Mouse (Mus musculus) hematopoietic stem cell, adult 5-6 weeks (primary cell): ENCODE data around the gene AL731706.1. TPM values are rescaled to one million over a fixed set of nuclear protein-coding genes. Genes with fewer than 3 reads are reported as not detected.

Experiments used
- ATAC-seq, 2 experiments: fragments of 125-278 bp in 1 of 2; replicated peaks in 1 of 2; 2 replicates each; pipeline ENCODE4 v1.8.0; 2016 to 2017; ENCODE audit warnings: inconsistent platforms in 2 of 2, mild to moderate bottlenecking in 2 of 2, moderate number of reproducible peaks in 2 of 2, low read depth in 1 of 2, moderate TSS enrichment in 1 of 2; ENCODE audit not compliant: low FRiP score in 2 of 2, poor library complexity in 2 of 2, severe bottlenecking in 2 of 2, insufficient read depth in 1 of 2, low TSS enrichment in 1 of 2
- total RNA-seq: library from RNA; stranded (forward); fragments of 172-1452, 232-1000 nt; gene quantifications from 2 replicates; pipeline ENCODE4 v1.2.3, GENCODE M21; 2017

Gene AL731706.1
- total RNA-seq = 14.2 and 18.0 TPM in 2 replicates

DNA sequence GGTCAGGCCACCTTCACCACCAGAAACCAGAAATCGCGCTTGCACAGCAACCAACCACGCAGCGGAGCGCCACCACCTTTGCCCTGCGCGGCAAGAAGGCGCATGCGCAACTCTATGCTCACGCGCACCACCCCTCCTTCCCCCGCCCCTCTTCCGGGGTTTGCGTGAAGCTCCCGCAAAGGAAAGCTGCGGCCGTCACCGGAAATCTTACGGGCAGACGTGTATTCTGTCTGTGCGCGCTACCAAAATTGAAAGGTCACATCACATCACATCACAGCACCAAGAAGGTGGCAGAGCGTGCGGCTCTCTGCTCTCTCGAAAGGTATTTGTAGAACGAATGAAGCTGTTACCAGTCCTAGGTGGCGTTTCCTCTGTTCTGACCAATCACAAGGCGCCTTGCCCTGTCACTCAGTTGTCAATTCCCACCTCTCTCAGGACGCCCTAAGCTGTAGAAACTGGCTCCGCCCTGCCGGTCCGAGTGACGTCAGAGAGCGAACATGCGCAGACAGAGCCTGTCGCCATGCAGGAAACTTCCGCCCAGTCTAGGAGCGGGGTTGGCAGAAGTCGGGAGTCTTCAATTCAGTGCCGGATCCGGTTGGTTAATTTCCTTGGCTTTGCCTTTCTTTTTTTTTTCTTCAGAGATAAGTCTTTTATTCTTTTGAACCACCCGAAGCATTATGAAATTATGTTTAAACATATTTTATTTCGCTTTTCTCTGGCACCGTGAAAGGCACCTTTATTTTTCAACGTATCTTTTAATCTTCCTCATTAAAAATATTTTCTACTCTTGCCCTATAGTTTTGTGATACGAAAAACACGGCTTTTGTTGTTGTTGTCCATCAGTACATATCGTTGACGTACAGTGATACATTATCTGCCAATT lies at the start of gene AL731706.1, which contains the start of the genes Slx4ip and Mkks:
Gene AL731706.1, minus strand, starts transcription at position 322 of the 883 bp plus-strand sequence.
Gene Slx4ip, plus strand, starts transcription at position 151 of the 883 bp plus-strand sequence.
Gene Mkks, minus strand, starts transcription at position 322 of the 883 bp plus-strand sequence.
- ATAC-seq = peak; percentile 85 to 91

DNA sequence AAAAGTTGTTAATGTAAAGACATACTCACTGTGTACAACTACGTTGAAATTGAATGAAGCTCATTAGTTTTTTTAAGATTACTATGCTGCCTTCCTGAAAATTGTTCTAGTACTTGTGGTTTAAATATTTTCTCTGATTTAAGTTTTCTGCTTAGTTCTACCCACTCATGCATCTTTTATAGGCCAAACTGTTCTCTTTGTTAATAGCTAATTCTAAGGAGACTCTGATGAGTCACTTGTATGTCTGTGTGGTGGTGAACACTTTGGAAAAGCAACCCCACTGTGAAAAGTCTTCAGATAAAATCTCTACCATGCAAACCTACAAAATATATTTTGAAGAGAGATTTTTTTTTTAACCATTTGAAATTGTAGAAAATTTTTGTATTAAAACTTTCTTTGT lies 47.1 kb upstream of the AL731706.1 start:
- no peak for ATAC-seq

DNA sequence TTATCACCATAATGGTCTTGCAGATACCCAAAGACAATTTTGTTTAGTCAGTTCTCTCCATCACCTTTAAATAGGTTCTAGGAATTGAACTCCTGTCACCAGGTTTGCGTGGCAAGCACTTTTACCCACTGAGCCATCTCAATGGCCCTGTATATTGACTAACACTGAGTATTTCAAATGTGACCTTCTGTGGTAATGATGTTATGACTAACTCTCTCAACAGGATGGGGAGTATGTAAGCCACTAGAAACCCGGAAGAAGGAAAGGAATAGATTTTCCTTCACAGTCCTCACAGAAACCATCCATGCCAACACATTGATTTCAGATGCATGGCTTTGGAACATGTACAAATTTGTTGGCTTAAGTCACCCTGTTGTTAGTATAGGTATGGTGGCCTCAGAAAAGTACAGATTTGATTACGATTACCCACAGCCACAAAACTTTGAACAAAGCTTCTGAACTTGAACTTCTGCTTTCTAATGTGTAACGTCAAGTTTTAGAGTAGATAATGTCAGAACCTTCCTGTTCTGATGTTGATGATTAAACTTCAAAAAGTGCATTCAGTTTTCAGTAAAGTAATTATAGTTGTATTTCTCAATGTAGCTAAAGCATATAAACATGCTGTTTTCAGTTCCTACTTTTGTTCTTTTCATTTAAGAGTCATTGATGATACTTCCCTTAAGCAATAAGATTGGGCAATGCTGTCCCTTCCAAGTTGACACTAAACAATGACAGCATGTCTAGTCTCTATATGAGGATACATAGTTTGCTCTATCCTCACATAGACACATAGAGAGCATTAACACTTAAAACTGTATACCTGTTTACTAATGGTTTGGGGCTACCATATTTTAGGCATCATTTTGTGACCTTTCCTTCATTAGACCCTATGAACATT lies 45.5 kb upstream of the AL731706.1 start:
- ATAC-seq = peak; percentile 27 to 76; a peak in 2 of 4 replicates

DNA sequence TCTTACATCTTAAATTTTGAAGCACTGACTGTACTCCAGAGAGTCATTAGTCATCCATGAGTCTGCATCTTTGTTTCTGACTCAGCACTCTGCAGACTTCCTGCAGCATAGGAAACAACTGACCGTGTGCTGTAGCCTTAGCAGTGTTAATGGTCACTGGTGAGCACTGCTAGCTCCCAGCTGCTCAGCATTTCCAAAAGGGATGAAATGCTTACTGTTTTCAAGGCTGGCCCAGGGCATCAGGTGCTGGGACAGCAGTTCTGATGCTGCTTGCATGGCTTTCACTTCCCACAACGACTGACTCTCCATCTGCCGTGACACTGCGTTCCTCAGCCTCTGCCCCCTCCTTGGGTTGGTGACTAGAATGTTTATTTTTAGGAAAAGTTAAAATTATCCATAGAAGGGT lies 29.8 kb upstream of the AL731706.1 start:
- peak; percentile 82 to 88 for ATAC-seq

DNA sequence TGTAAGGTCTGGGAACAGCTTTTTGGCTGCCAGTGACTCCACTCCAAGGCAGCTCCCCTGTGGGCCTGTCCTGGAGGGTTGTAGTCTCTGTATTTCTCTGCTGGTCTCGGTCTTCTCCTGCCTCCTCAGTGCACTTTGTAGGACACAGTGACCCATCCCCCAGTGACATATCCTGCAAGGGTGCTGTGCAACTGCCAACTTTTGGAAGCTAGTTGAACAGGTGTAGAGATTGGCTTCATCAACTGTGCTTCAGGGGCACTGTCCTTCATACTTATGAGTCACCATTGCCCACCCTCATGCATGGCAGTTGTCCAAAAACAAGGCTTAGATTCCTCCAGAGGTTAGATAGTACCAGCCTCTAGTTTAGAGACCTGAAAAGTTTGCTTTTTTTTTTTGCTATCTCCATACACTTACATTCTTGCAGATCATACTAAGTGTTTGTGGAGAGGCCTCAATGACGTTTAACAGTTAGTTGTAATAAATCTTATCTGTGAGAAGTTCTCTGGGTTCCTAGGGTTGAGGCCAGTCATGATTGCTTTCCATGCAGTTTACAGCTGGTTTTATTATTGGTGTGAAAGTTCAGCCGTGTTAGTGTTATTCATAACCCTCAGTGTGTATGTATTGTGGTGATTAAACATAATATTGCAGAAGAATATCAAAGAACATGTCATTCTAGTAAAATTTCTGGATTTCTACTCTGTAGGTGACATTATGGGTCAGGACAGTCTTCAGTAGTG lies 29.2 kb upstream of the AL731706.1 start:
- ATAC-seq = no peak

DNA sequence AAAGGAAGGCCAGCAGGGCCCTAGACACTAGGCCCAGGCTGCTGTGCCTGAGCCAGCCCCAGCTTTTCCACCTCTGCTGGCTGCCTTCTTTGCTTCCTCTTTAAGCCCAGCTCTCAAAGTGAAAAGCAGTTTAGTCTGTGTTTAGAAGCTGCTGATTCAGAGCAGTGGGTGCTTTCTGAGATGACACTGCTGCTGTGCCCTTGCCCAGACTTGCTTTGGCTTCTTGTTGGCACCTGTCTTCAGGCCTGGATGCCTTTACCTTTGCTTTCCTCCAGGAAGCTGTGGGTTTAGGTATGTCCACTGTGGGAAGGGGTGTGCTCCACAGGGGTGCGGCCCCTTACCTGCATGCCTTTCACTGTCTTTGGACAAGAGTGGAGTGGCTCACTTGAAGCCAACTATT lies 28.2 kb upstream of the AL731706.1 start:
- peak; percentile 39 to 44 for ATAC-seq

DNA sequence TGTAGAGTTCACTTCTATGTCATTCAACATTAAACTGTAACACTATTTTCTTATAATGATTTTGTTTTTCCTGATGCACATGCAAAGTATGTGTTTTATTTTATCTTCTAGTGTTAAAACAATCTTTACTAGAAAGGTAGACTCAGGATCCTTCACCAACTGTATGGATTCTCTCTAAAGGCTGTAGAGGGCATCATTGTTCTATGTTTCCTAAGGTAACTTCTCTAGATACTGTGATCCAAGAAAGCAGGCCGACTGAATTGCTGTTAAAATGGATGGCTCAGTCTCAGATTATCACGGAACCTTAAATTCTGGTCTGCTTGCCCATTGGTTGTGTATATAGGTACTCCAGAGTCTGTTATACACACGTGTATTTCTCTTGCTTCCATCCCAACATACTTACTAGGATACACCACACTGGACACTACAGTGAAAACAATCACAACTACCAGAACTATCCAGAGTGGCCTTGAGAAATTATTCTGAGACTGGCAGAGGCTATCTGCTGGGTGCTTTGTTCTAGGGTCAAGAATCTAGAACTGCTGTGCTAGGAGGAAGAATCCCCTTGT lies 23.2 kb upstream of the AL731706.1 start:
- ATAC-seq = peak in 1 of 2 experiments; percentile 42; a peak in 1 of 4 replicates

DNA sequence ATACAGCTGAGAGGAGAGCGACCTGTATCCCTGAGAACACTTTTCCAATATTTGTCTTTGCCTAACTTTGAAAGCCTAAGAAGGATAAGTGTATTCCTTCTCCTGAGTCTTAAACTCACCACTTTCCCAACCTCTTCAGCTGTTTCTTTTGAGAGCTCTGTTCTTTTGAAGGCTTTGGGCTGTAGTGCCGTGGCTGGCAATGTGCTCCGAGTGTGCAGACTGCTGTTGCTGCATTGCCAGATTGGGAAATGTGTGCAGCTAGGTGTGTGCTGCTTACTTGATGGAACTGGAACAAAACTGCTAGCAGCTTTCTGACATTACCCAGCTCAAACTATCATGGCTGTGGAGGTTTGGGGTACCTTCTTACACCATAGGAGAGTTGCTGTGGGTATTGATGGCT lies 21.8 kb upstream of the AL731706.1 start:
- ATAC-seq = no peak

DNA sequence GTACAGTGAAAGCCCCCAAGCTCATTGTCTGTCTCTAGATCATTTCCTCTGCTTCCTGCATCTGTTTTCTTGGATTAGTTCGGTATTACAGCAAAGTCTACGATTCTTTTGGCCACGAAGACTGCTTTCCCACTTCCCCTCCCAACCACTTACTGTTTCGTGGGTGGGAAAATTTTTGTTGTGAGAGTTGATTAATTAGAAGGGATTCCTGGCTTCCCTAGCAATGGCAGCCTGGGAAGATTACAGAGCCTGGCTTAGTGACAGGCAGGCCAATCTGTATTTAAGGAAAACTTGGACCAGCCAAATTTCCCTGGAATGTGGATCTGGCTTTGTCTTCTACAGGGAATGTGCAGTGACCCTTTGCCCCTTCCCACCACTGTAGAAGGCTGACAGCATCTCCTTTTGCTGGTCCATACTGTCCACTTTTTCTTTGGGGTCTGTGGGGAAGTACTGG lies 20.8 kb upstream of the AL731706.1 start:
- no peak for ATAC-seq

DNA sequence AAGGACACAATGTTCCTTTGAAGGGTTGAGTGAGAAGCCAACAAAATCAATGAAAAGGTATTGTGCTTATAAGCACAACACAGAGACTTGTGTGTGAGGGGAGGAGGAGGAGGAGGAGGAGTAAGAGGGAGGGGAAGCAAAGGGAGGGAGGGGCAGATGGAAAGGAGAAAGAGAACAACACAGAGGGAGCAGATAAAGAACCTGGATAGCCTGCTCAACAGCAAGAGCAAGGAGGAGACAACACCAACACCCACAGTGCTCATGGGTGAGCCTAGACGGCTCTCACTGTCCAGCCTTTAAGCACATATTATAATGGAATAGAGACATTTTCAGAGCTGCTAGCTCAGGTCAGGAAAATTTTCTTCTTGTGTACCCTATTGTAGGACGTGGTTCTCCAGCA lies 18.1 kb upstream of the AL731706.1 start:
- ATAC-seq = no peak

DNA sequence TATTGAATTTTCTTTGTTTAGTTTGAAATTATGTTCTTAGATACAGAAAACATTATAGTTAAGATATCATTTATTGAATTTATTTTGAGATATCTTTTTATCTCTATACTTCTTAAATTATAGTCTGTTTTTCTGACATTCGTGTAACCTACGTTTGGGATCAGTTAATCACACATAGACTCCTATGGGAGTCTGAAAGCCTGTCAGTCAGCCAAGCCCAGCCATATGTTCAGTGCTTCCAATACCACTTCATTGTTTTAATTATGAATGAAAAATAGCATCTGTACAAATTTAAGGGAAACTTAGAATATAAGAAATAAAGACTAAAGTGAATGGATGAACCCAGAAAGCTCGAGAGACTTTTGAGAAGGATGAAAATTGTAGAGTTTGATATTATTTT lies 17.4 kb upstream of the AL731706.1 start:
- ATAC-seq = no peak

DNA sequence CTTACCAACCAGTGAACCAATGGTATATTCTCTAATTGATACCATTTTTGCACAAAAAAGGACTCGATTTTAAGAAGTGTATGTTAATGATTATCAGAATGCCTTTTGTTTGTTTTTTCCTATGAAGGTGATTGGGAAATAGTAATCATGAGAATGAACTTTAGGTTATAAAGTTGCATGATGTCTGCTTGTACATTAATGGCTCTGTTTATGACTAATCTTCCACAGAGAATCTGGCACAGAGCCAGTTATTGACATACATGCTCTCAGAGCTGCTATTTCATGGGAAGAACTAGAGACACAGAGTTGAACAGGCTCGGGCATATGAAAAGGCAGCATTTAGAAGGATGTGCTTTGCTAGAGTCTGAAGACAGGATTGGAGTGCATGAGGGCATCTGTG lies 4.9 kb upstream of the AL731706.1 start:
- no peak for ATAC-seq

DNA sequence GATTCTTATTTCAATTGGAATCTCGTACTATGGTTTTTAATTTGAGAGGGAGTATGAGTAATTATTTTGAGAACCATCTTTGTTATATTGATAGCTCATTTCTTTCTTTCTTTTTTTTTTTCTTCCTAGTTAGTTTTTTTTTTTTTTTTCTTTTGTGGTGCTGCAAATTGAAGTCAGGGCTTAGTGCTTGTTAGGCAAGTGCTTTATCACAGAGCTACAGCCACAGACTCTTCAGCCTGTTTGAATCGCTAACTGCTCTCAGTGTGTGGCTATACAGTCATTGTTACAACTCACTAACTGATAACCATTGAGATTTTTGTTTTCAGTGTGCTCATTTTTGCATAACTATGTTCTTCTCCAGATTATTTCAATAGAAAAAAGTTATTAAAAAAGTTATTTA lies 3.3 kb upstream of the AL731706.1 start:
- no peak for ATAC-seq

DNA sequence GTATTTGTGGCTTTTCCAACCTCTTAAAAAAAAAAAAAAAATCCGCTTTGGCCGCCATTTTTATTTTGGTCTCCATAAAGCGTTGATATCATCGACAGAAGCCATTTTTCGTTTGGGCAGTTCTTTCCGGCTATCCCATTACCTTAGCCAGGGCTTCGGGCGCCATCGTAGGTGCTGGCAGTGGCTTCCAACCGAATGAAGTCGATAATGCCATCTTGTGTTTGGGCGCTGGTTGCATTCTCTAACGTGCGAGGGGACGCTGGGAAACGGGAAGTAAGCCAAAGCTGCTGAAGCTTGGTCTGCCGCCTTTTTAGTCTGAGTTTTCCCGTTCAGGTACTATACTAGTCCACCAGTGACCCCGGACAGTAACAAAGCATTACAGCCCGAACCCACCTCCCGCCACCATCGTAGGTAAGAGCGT lies 772 bp upstream of the AL731706.1 start:
- ATAC-seq = peak; percentile 85 to 86

DNA sequence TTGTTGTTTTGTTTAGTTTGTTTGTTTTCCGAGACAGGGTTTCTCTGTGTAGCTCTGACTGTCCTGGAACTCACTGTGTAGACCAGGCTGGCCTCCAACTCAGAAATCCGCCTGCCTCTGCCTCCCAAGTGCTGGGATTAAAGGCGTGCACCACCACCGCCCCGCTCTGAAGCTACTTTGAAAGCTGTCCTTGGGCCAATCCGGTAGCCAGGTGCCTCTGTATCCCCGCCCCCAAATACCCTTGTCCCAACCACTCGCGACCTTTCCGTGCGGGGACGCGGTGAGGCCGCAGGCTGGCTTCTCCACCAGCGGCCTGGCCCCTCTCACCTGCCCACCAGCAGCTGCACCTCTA lies 497 bp downstream of the AL731706.1 start:
- peak; percentile 46 to 54 for ATAC-seq

DNA sequence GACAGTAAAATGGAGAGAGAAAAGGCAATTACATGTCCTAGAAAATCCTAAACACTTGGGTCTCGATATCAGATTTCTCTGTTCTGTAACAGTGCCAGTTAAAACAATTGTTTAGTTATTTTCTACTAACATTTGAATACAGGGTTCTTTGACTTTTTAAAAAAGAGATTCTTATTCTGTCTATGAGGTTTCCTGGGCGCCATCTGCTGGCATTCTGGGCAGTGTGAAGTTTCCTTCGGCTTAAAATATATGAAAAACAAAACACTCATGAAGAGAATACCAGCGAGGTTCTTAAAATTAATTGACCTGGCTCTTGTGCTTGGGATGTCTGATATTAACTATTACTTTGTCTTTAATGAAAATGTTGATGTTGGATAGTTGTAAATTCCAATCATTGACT lies 4.3 kb downstream of the AL731706.1 start:
- ATAC-seq = no peak

DNA sequence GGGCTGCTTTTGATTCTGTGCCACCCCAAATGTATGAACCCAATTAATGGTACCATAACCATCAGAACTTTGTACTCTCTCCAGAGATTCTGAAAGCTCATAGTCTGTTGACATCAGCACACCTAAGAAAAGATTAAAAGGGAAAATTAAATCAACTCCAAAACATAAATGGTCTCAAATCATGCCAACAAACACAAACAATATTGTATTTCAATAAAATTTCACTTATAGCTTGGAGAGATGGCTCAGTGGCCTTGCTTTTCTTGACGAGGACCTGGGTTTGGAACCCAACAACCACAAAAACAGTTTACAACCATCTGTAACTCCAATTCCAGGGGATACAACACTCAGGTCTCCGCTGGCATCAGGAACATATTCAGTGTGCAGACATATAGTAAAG lies 5.6 kb downstream of the AL731706.1 start, which contains the start of gene AL731706.2:
Gene AL731706.2, minus strand, starts transcription at position 101 of the 400 bp plus-strand sequence.
- no peak for ATAC-seq
